Mouse (Mus musculus): ENCODE results near the gene Chd9. TPM values are rescaled to one million over a fixed set of nuclear protein-coding genes. Genes with fewer than 3 reads are reported as not detected.

Chd9 gene
- polyA plus RNA-seq, 1 experiment from 2014 or later = 53.5 TPM

- 91% methylated on average over 5 of the region's 5 CpGs for WGBS
- H3K4me1 ChIP-seq (replicated peaks) = no peaks in the 10 kb centered on the region
- H3K36me3 ChIP-seq = peaks cover 53% of the 10 kb centered on the region
- no peak overlapping the region for H3K4me3 ChIP-seq
- H3K9ac ChIP-seq = no peak overlapping the region
- H3K9me3 ChIP-seq (replicated peaks) = no peaks in the 10 kb centered on the region
- ATAC-seq (ENCODE audit: insufficient number of reproducible peaks, low FRiP score) = no peak
- H3K27ac ChIP-seq (ENCODE audit: poor library complexity, severe bottlenecking) = no peak overlapping the region
- no peaks in the 10 kb centered on the region for H3K27me3 ChIP-seq (replicated peaks)
- H3K4me2 ChIP-seq = no peak overlapping the region
These were observed 151.1 kb downstream of the Chd9 start for GRCm38 (mm10) chr8:90979295-90979694.

DNA sequence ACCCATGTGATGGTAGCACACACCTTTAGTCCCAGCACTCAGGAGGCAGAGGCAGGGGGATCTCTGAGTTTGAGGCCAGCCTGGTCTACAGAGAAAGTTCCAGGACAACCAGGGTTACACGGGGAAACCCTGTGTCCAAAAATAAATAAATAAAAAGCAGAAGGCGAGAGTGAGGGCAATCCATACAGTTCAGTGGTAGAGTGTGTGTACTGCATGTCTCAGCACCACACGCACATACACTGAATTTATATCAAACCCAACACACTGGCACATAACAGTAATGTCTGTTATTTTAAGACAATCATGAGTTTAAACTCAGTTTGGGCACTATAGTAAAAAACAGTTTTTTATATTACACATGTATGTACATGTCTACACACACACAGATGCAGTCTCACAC is 153.9 kb downstream of the Chd9 start:
- Histone ChIP-seq H3K9ac (no peak overlapping the region), H3K4me3 (no peak overlapping the region), H3K27me3 (replicated peaks) (no peaks in the 10 kb centered on the region), H3K27ac (ENCODE audit: poor library complexity, severe bottlenecking) (no peak overlapping the region), H3K9me3 (replicated peaks) (no peaks in the 10 kb centered on the region), H3K4me2 (no peak overlapping the region), H3K36me3 (peaks cover 54% of the 10 kb centered on the region), H3K4me1 (replicated peaks) (no peaks in the 10 kb centered on the region)
- no peak for ATAC-seq (ENCODE audit: insufficient number of reproducible peaks, low FRiP score)
- 86% methylated on average over 3 of the region's 3 CpGs for WGBS

- H3K4me3 ChIP-seq = no peak overlapping the region
- whole genome bisulfite sequencing = 7% methylated on average over 2 of the region's 2 CpGs
- ATAC-seq (ENCODE audit: insufficient number of reproducible peaks, low FRiP score) = no peak
- no peak overlapping the region for H3K4me2 ChIP-seq
- no peaks in the 10 kb centered on the region for H3K4me1 ChIP-seq (replicated peaks)
- no peaks in the 10 kb centered on the region for H3K9me3 ChIP-seq (replicated peaks)
- peaks cover 71% of the 10 kb centered on the region for H3K36me3 ChIP-seq
- no peak overlapping the region for H3K27ac ChIP-seq (ENCODE audit: poor library complexity, severe bottlenecking)
- H3K27me3 ChIP-seq (replicated peaks) = no peaks in the 10 kb centered on the region
- H3K9ac ChIP-seq = no peak overlapping the region
These were observed 191.6 kb downstream of the Chd9 start for GRCm38 (mm10) chr8:91019726-91020125.

- Histone ChIP-seq H3K4me2 (no peak overlapping the region), H3K36me3 (peaks cover 83% of the 10 kb centered on the region), H3K27ac (ENCODE audit: poor library complexity, severe bottlenecking) (no peak overlapping the region), H3K9ac (no peak overlapping the region), H3K4me1 (replicated peaks) (no peaks in the 10 kb centered on the region), H3K4me3 (no peak overlapping the region), H3K27me3 (replicated peaks) (no peaks in the 10 kb centered on the region), H3K9me3 (replicated peaks) (no peaks in the 10 kb centered on the region)
- no peak for ATAC-seq (ENCODE audit: insufficient number of reproducible peaks, low FRiP score)
- WGBS = 87% methylated on average over 6 of the region's 6 CpGs
These were observed 206.3 kb downstream of the Chd9 start for GRCm38 (mm10) chr8:91034417-91034816.

- Histone ChIP-seq H3K9ac (no peak overlapping the region), H3K27me3 (replicated peaks) (no peaks in the 10 kb centered on the region), H3K27ac (ENCODE audit: poor library complexity, severe bottlenecking) (no peak overlapping the region), H3K4me3 (no peak overlapping the region), H3K4me2 (no peak overlapping the region), H3K4me1 (replicated peaks) (no peaks in the 10 kb centered on the region), H3K9me3 (replicated peaks) (no peaks in the 10 kb centered on the region), H3K36me3 (peaks cover 86% of the 10 kb centered on the region)
- 82% methylated on average over 6 of the region's 6 CpGs for WGBS
- no peak for ATAC-seq (ENCODE audit: insufficient number of reproducible peaks, low FRiP score)
These were observed 208.8 kb downstream of the Chd9 start for GRCm38 (mm10) chr8:91036905-91037304.

DNA sequence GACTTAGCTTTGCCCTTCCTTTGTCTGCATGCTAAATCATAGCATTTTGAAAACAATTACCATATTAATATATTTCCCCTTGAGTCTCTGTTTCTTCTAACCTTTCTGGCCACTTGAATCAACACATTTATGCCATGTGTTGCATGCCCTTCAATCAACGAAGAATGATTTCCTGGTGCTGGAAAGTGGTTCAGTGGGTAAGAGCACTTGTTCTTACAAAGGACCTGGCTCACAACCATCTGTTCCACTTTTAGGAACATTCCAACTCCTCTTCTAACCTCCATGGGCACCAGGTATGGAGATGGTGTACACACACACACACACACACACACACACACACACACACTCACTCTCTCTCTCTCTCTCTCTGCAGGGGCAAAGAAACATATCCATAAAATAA is 210.5 kb downstream of the Chd9 start:
- Histone ChIP-seq H3K27me3 (replicated peaks) (no peaks in the 10 kb centered on the region), H3K36me3 (peaks cover 91% of the 10 kb centered on the region), H3K27ac (ENCODE audit: poor library complexity, severe bottlenecking) (no peak overlapping the region), H3K9me3 (replicated peaks) (no peaks in the 10 kb centered on the region), H3K4me3 (no peak overlapping the region), H3K4me2 (no peak overlapping the region), H3K9ac (no peak overlapping the region), H3K4me1 (replicated peaks) (no peaks in the 10 kb centered on the region)
- 97% methylated on average over 1 of the region's 1 CpGs for WGBS
- ATAC-seq (ENCODE audit: insufficient number of reproducible peaks, low FRiP score) = no peak

- Histone ChIP-seq H3K4me3 (no peak overlapping the region), H3K4me1 (replicated peaks) (peaks cover 7% of the 10 kb centered on the region), H3K36me3 (peaks cover 68% of the 10 kb centered on the region), H3K27ac (ENCODE audit: poor library complexity, severe bottlenecking) (no peak overlapping the region), H3K27me3 (replicated peaks) (no peaks in the 10 kb centered on the region), H3K9me3 (replicated peaks) (no peaks in the 10 kb centered on the region), H3K9ac (no peak overlapping the region), H3K4me2 (no peak overlapping the region)
- WGBS = 90% methylated on average over 4 of the region's 4 CpGs
- no peak for ATAC-seq (ENCODE audit: insufficient number of reproducible peaks, low FRiP score)
These were observed 218.2 kb downstream of the Chd9 start for GRCm38 (mm10) chr8:91046370-91046769.

DNA sequence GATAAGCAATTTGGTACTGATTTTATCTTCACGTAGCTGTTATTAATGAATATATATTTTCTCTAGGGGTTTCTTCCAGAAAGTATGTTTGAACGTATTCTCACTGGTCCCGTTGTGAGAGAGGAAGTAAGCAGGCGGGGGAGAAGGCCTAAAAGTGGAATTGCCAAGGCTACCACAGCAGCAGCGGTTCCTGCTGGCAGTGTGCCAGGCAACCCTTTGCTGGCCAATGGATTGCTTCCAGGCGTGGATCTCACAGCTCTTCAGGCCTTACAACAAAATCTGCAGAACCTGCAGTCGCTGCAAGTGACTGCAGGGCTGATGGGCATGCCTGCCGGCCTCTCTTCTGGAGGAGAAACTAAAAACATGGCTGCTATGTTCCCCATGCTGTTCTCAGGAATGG is 222.9 kb downstream of the Chd9 start:
- Histone ChIP-seq H3K9me3 (replicated peaks) (no peaks in the 10 kb centered on the region), H3K4me3 (no peak overlapping the region), H3K27ac (ENCODE audit: poor library complexity, severe bottlenecking) (no peak overlapping the region), H3K27me3 (replicated peaks) (no peaks in the 10 kb centered on the region), H3K4me1 (replicated peaks) (peaks cover 8% of the 10 kb centered on the region), H3K36me3 (peaks cover 47% of the 10 kb centered on the region), H3K9ac (no peak overlapping the region), H3K4me2 (no peak overlapping the region)
- 0 out of 2 replicates have a peak, but pooled peaks have one; percentile 59 for ATAC-seq (ENCODE audit: insufficient number of reproducible peaks, low FRiP score)
- WGBS = 36% methylated on average over 8 of the region's 8 CpGs

DNA sequence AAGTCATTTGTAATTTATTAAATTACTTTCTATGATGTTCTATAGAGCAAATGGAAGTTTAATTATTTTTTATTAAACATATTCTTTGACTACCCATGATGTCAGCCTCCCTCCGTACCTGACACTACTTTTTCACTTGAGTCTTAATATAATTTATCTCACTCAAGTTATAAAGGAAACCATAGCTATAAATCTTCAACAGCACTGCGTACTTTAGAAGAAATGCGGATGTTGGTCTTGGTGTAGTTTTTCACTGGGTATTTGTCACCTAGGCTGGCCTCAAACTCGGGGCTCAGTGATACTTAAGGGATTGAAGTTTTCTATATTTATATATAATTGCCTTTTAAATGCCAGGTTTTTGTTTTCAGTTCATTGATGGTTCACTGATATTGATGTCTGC is 226.3 kb downstream of the Chd9 start:
- no peak for ATAC-seq (ENCODE audit: insufficient number of reproducible peaks, low FRiP score)
- no peak overlapping the region for H3K9ac ChIP-seq
- peaks cover 8% of the 10 kb centered on the region for H3K4me1 ChIP-seq (replicated peaks)
- H3K36me3 ChIP-seq = peaks cover 37% of the 10 kb centered on the region
- H3K27me3 ChIP-seq (replicated peaks) = no peaks in the 10 kb centered on the region
- no peak overlapping the region for H3K4me2 ChIP-seq
- 91% methylated on average over 4 of the region's 4 CpGs for WGBS
- no peak overlapping the region for H3K27ac ChIP-seq (ENCODE audit: poor library complexity, severe bottlenecking)
- no peaks in the 10 kb centered on the region for H3K9me3 ChIP-seq (replicated peaks)
- no peak overlapping the region for H3K4me3 ChIP-seq

- H3K4me1 ChIP-seq (replicated peaks) = 0 out of 2 replicates have a peak, but pooled peaks cover 6% of the 10 kb centered on the region
- no peaks in the 10 kb centered on the region for H3K9me3 ChIP-seq (replicated peaks)
- peaks cover 22% of the 10 kb centered on the region for H3K36me3 ChIP-seq
- H3K9ac ChIP-seq = no peak overlapping the region
- 64% methylated on average over 3 of the region's 3 CpGs for WGBS
- no peak for ATAC-seq (ENCODE audit: insufficient number of reproducible peaks, low FRiP score)
- H3K27ac ChIP-seq (ENCODE audit: poor library complexity, severe bottlenecking) = no peak overlapping the region
- no peaks in the 10 kb centered on the region for H3K27me3 ChIP-seq (replicated peaks)
- no peak overlapping the region for H3K4me2 ChIP-seq
- no peak overlapping the region for H3K4me3 ChIP-seq
These were observed 228.7 kb downstream of the Chd9 start for GRCm38 (mm10) chr8:91056848-91057247.

- ATAC-seq (ENCODE audit: insufficient number of reproducible peaks, low FRiP score) = no peak; the same call in 1 of the 2 replicates
- peaks cover 16% of the 10 kb centered on the region for H3K36me3 ChIP-seq
- H3K27ac ChIP-seq (ENCODE audit: poor library complexity, severe bottlenecking) = no peak overlapping the region
- no peaks in the 10 kb centered on the region for H3K9me3 ChIP-seq (replicated peaks)
- 0 out of 2 replicates have a peak, but pooled peaks cover 6% of the 10 kb centered on the region for H3K4me1 ChIP-seq (replicated peaks)
- H3K9ac ChIP-seq = no peak overlapping the region
- no peak overlapping the region for H3K4me2 ChIP-seq
- H3K4me3 ChIP-seq = no peak overlapping the region
- no peaks in the 10 kb centered on the region for H3K27me3 ChIP-seq (replicated peaks)
These were observed 231.0 kb downstream of the Chd9 start for GRCm38 (mm10) chr8:91059086-91059578.

DNA sequence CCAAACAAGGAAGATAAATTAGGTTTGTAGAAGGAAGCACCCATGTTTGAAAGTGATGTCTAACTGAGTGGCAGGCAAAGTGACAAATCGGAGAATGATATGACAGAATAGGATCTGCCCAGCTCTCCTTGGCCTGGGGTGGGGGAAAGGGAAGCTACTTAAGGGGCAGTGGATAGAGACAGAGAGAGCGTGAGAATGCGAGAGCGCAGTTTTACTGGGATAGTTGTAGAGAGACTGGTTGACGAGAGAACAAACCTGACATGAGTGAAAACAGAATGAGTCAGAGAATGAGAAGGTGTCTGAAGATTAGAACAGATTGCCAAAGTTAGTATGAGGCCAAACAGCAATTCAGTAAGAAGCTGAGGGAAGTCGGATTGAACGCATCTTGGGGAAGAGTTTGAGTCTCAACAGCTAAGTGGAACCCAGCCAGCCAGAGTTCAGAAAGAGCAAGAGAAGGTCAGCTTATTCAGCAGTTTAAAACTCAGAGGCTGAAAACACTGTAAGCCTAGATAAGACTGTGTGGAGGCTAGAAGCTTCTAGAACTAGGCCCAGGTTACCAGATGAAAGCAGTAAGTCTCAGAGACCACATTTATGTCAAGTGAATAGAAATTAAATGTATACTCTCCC is 231.8 kb downstream of the Chd9 start:
- 73% methylated on average over 7 of the region's 7 CpGs for WGBS
- ATAC-seq (ENCODE audit: insufficient number of reproducible peaks, low FRiP score) = no peak

More for the DNA sequence above, 231.8 kb downstream of the Chd9 start:
- no peak overlapping the region for H3K4me2 ChIP-seq
- no peaks in the 10 kb centered on the region for H3K9me3 ChIP-seq (replicated peaks)
- H3K4me1 ChIP-seq (replicated peaks) = 0 out of 2 replicates have a peak, but pooled peaks cover 6% of the 10 kb centered on the region
- H3K9ac ChIP-seq = no peak overlapping the region
- H3K4me3 ChIP-seq = no peak overlapping the region
- H3K27ac ChIP-seq (ENCODE audit: poor library complexity, severe bottlenecking) = no peak overlapping the region
- no peaks in the 10 kb centered on the region for H3K27me3 ChIP-seq (replicated peaks)
- H3K36me3 ChIP-seq = peaks cover 11% of the 10 kb centered on the region
